ENCODE assay signal across 26 mouse cellular contexts in genomic region chr5:67948074-67948473, GRCm38 (mm10). TPM values are rescaled to one million over a fixed set of nuclear protein-coding genes. Genes with fewer than 3 reads are reported as not detected.
"Had no signal": no experiment of that assay in that cellular context is flagged by ENCODE, and none has a peak within 500 bp of the region (broad histone marks: within the 10 kb centered on the region; RNA-seq: fewer than 3 reads in every experiment).

No protein-coding gene starts in this region.

- DNase-seq: liver, postnatal 0 days; lung, adult 2 months; lung, postnatal 14 days; lung, postnatal 36 days; right cerebral cortex, postnatal 14 days; thymus, adult 2 months; thymus, postnatal 25 days; thymus, postnatal 4 days had no signal

- H3K36me3 ChIP-seq: lung, embryonic 15.5 days; midbrain, embryonic 13.5 days; midbrain, embryonic 15.5 days; neural tube, embryonic 12.5 days; stomach, embryonic 15.5 days had no signal

- H3K4me1 ChIP-seq: lung, embryonic 15.5 days; midbrain, embryonic 13.5 days; midbrain, embryonic 15.5 days; neural tube, embryonic 12.5 days; stomach, embryonic 15.5 days had no signal

- H3K9me3 ChIP-seq: lung, embryonic 15.5 days; megakaryocyte, embryonic 14.5 days; midbrain, embryonic 13.5 days; midbrain, embryonic 15.5 days; neural tube, embryonic 12.5 days; stomach, embryonic 15.5 days had no signal

- ATAC-seq: liver, postnatal 0 days; lung, postnatal 0 days; midbrain, embryonic 13.5 days; midbrain, embryonic 15.5 days had no signal

- H3K4me3 ChIP-seq: lung, embryonic 15.5 days; megakaryocyte, embryonic 14.5 days; midbrain, embryonic 13.5 days; midbrain, embryonic 15.5 days; neural tube, embryonic 12.5 days; stomach, embryonic 15.5 days had no signal

- H3K9ac ChIP-seq: liver, postnatal 0 days; lung, embryonic 15.5 days; midbrain, embryonic 13.5 days; midbrain, embryonic 15.5 days; neural tube, embryonic 12.5 days; stomach, embryonic 15.5 days had no signal

- H3K27me3 ChIP-seq: lung, embryonic 15.5 days; megakaryocyte, embryonic 14.5 days; midbrain, embryonic 13.5 days; midbrain, embryonic 15.5 days; neural tube, embryonic 12.5 days; stomach, embryonic 15.5 days had no signal

- H3K27ac ChIP-seq: lung, embryonic 15.5 days; macrophage; midbrain, embryonic 13.5 days; midbrain, embryonic 15.5 days; neural tube, embryonic 12.5 days; stomach, embryonic 15.5 days; stomach, postnatal 0 days had no signal

- H3K4me2 ChIP-seq: lung, embryonic 15.5 days; midbrain, embryonic 11.5 days; midbrain, embryonic 13.5 days; midbrain, embryonic 15.5 days; neural tube, embryonic 12.5 days; stomach, embryonic 15.5 days had no signal

RNA-seq across cellular contexts. Expression of gene Gm21905, which starts 1.9 kb away (rescaled TPM):
- total RNA-seq: megakaryocyte progenitor cell, adult 5-6 weeks; midbrain, postnatal 0 days; monocyte, adult 5-6 weeks; neutrophil, adult 5-6 weeks had no signal
- polyA plus RNA-seq: liver, postnatal 0 days; lung, adult 2 months; lung, embryonic 15.5 days; lung, postnatal 0 days; macrophage; midbrain, embryonic 11.5 days; midbrain, embryonic 13.5 days; midbrain, embryonic 15.5 days; midbrain, postnatal 0 days; neural tube, embryonic 12.5 days; neural tube, embryonic 14.5 days; spleen, adult 2 months; stomach, embryonic 15.5 days; stomach, postnatal 0 days; testis, adult 2 months; thymus, adult 2 months; urinary bladder, adult 2 months had no signal

RNA-seq across cellular contexts. Expression of gene Gm5108, which starts 6.6 kb away (rescaled TPM):
- total RNA-seq: megakaryocyte progenitor cell, adult 5-6 weeks; midbrain, postnatal 0 days; monocyte, adult 5-6 weeks; neutrophil, adult 5-6 weeks had no signal
- polyA plus RNA-seq: liver, postnatal 0 days; lung, adult 2 months; lung, embryonic 15.5 days; lung, postnatal 0 days; macrophage; midbrain, embryonic 11.5 days; midbrain, embryonic 13.5 days; midbrain, embryonic 15.5 days; midbrain, postnatal 0 days; neural tube, embryonic 12.5 days; neural tube, embryonic 14.5 days; spleen, adult 2 months; stomach, embryonic 15.5 days; stomach, postnatal 0 days; thymus, adult 2 months; urinary bladder, adult 2 months had no signal
